Mouse (Mus musculus) cerebellum, adult 8-10 months (tissue): ENCODE measurements around the gene Gon4l.

Source experiments
- DNase-seq: peaks from one replicate; pipeline ENCODE4 v3.0.0; 2022

The Gon4l gene

DNA sequence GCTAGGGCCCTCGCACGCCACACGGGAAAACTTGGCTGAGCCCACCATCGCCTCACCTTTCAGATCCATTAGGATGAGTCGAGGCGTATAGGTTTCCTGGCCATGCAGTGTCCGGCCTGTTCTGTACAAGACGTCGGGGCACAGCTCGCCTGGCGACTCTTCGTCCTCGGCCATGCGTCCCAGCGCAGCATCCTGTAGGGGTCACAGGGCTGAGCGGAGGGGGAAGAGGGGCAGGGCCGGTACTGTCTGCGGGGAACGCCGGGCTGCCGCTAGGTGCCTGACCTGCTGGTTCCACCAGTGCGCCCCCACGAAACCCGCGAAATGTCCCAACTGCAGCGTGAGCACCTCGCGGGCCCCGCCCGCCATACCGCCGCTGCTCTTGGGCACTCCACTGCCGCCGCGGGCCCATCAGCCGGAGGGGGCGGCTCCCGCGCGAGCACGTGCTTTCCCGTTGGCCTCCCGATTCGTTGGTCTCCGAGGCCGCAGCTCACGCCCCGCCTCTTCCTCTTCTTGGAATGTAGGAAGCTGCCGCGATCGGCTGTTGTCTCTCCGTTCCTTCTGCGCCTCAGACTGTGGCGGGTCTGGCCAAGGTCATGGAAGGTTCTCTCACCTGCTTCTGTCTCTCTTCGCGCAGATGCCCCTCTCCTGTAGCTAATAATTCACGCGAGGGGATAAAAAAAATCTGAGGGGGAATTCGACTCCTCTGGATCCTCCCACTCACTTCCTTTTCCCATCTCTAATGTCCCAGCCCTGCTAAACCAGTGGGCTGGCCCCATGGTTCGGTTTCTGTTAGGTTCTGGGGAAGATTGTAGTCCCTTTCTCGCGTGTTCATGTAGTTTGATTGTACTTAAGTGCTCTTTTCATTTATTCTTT, 78.7 kb downstream of the Gon4l start, which contains the start of gene Msto1:
Msto1 (minus strand) TSS at position 489 of the 873 bp plus-strand sequence.
- peak; percentile 88 for DNase-seq

- DNase-seq: no peak
Measured at GRCm38 (mm10) chr3:88914384-88914810, 79.4 kb downstream of the Gon4l start.

DNA sequence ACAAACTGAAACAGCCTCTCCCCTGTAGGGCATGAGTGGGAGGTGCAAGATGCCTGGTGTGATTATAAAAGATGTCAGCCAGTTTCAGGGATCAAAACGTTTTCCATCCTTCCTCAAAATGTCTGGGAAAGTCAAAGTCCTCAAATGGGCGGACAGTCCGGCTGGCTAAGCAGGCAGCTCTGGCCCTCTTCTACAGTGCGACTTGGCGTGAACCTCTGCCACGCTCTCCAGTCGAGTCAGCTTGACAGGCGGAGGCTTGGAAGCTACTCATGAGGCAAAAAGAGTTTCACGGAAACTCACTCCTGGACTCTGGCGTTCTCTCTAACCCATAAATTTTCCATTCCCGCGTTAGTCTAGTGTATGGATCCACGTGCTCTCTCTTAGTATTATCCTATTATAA, 84.0 kb downstream of the Gon4l start:
- DNase-seq: no peak

DNA sequence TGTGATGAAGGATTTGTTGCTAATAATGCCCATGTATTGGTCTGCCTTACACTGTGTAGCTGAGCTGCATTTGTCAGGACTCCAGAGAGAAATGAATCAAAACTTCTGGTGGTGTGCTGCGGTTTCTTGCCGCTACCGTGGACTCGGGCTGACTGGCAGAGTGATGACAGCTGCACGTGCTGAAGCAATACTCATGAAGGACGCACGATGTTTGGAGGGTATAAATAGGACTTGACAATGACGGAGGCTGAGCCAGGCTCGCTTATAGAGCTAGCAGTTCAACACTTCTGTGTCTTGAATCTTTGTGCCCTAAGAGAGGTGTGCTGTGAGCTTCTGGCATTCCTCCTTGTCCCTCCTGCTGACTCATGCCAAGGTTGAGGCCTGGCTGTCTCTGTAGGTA, 86.4 kb downstream of the Gon4l start:
- no peak for DNase-seq

- no peak for DNase-seq
Measured at GRCm38 (mm10) chr3:88923989-88924591, 89.1 kb downstream of the Gon4l start.

DNA sequence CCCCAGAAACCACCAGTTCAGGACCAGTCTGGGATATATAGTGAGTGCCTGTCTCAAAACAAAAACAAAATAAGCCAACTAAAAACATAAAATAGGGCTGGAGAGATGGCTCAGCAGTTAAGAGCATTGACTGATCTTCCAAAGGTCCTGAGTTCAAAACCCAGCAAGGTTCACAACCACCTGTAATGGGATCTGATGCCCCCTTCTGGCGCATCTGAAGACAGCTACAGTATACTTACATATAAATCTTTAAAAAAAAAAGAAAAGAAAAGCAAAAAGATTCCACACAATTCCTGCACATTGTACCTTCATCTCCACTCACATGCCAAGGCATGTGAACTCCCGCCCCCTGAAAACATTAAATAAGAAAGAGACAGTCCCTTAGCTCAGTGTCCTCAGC, 90.6 kb downstream of the Gon4l start:
- DNase-seq: no peak

- no peak for DNase-seq
Measured at GRCm38 (mm10) chr3:88929501-88929900, 94.5 kb downstream of the Gon4l start.

- DNase-seq: no peak
Measured at GRCm38 (mm10) chr3:88939071-88939470, 104.0 kb downstream of the Gon4l start.

GRCm38 (mm10) chr3:88939749-88940148, 104.7 kb downstream of the Gon4l start:
- no peak for DNase-seq

DNA sequence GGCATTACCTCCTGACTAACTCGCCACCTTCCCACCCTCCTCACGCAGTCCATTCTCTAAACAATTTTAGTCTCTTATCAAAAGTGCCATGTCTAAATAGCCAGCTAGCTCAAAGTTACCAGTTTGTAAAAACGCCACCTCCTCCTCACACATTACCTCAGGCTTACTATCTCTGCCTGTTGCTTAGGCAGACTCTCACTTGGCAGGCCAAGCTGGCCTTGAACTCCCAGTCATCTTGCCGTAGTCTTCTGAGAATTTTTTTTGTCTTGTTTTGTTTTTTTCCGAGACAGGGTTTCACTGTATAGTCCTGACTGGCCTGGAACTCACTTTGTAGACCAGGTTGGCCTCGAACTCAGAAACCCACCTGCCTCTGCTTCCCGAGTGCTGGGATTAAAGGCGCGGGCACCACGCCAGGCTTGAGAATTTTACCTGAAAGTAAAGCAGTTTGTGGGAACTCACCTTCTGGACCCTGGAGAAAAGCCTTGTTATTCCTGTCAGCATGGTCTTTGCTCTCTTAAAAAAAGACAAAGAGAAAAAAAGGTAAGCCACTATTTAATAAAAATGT, 107.4 kb downstream of the Gon4l start:
- DNase-seq: no peak

GRCm38 (mm10) chr3:88944109-88944508, 109.1 kb downstream of the Gon4l start:
- no peak for DNase-seq

DNA sequence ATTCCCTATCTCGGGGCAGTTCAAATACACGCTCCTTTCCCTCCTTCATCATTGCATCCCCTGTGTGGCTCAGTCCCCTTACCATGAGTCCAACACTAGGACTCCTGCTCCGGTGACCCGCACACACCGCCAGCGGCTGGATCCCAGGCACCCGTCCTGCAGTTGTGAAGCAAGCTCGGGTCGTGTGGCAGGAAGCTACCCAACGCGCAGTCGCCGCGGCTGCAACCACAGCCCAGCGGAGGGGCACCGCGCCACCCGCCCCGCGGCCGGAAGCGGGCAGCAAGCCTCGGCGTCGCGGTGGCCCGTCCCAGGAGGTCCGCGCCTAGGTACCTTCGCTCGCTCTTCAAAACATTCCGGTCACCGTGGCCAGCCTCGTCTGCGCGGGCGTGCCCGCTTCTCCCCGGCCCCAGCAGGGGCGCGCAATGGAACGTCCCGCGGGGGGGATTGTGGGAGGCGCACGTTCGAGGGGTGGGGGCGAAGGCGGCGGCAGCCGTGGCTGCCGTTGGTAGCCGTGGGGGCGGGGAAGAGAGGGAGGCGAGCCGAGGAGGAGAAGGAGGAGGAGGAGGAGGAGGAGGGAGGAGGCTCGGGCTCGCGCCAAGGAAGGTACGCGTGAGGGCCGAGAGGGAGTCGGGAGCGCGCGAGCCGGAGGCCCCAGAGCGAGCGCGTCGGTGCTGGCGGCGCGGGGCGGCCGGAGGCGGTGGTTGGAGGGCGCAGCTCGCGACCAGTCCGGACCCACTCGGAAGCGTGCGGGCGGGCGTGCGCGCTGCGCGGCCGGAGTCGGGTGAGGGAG, 115.0 kb downstream of the Gon4l start:
- peak; percentile 87 for DNase-seq

DNA sequence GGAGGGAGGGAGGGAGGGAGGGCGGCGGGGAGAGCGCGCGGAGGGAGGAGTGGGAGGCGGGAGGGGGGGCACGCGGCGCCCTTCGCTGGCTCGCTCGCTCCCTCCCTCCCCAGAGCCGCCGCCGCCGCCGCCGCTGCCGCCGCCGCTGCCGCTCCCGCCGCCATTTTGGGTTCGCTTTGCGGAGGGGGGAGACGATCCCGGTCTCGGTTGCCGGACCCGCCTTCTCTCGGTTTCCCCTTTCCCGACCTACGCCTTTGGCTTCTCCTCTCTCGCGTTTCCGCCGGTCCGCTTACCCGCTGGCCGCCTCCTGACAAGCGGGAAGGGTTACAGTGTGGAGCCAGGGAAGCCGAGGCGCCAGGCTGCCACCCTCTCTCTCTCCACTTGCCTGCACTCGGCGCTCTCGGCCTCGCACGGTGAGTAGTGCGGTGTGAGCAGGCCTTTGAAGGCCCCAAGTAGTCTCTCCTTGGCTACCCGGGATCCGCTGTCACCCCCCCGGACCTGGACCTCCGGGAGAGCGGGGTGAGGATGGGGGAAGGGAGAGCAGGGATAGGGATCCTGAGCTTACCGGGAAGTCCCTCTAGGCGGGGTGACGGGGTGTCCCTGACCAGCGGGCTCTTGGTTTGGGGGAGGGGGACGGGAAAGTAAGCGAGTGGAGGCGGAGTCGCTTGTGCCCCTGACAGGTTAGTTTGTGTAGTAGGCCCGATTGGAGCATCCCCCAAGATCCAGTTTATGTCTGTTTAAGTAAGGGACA, 115.7 kb downstream of the Gon4l start, which contains the start of the genes Ash1l and Dap3:
Ash1l (plus strand) TSS at position 47 of the 751 bp plus-strand sequence.
Dap3 (minus strand) TSS at position 606 of the 751 bp plus-strand sequence.
- DNase-seq: peak; percentile 74

- DNase-seq: no peak
Measured at GRCm38 (mm10) chr3:88951327-88951800, 116.3 kb downstream of the Gon4l start.

GRCm38 (mm10) chr3:88953246-88953645, 118.2 kb downstream of the Gon4l start:
- DNase-seq: no peak

DNA sequence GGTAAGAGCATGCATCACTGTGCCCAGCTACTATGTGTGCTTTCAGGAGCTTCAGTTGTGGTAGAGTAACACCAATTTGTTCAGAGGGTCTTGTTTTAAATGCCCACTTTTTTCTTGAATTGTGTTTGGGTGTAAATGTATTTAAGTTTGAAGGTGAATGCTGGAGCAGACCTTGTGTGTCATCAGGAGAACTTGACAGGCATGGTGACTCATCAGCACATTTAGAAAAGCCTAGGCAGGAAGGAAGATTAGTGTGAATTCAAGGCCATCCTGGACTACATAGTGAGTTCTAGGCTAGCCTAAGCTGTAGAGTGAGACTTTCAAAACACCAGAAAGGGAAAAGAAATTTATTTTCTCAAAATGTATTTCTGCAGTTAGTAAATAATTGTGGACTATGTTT, 118.7 kb downstream of the Gon4l start:
- no peak for DNase-seq
